Mouse (Mus musculus) CH12.LX (cell line): Measurements from ENCODE around the gene Il22ra1.

Source experiments
- CTCF ChIP-seq, 2 experiments: IDR thresholded peaks in 1 of 2; conservative IDR thresholded peaks in 1 of 2; 2 replicates each; pipeline ENCODE4 v1.5.1; 2011 to 2012; ENCODE audit warnings: low read depth in 2 of 2, low read length in 2 of 2, improper control_type of control experiment in 1 of 2, inconsistent platforms in 1 of 2, mild to moderate bottlenecking in 1 of 2, moderate library complexity in 1 of 2
- MAFK ChIP-seq: IDR thresholded peaks from 2 replicates; pipeline ENCODE4 v1.6.1; 2011; ENCODE audit warnings: low read length, improper control_type of control experiment; ENCODE audit not compliant: insufficient replicate concordance

DNA sequence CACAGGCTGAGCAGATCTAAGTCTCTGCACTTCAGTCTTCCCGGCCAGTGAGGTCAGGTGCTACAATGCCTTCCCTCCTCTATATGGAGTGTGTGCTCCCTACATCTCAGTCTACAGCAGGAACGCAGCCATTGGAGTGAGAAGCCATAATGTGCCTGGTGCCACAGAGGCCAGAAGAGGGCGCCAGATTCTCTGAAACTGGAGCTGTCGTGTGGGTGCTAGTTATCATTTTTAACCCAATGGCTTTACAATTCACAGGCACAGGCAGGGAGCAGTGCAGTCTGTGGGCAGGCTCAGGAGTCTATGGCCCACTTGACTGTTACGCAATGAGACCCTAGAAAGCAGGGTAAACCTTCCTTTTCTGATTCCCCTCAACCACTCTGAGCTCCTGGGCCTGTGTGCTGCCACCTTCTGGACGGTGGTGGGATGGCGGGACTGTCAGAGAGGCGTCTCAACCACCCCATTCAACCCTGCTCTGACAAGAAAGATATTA is 18.9 kb upstream of the Il22ra1 start:
- no peak for TF ChIP-seq MAFK
- peak; percentile 74 to 79 for TF ChIP-seq CTCF (conservative IDR thresholded peaks at IDR 0.05 in 1 of 2, IDR thresholded peaks at IDR 0.05 in 1 of 2; ENCODE audit: low read depth in 2 of 2, low read length in 2 of 2)
